Mouse (Mus musculus) CH12.LX (cell line): Measurements from ENCODE around the gene Btbd35f16. TPM values are rescaled to one million over a fixed set of nuclear protein-coding genes. Genes with fewer than 3 reads are reported as not detected.
"Not testable (repeated sequence)": the region's sequence is repeated elsewhere in the genome, so short reads cannot be mapped to it uniquely, and the experiment has no call there.

Experiments
- DNase-seq: peaks from one replicate; pipeline ENCODE4 v3.0.0-alpha.2; 2013; ENCODE audit errors: extremely low read depth
- H3K27ac ChIP-seq: 2 replicates; pipeline ENCODE4 v1.5.1; 2012; ENCODE audit warnings: low read depth, mild to moderate bottlenecking, control low read depth, moderate library complexity; ENCODE audit not compliant: insufficient read depth
- H3K27me3 ChIP-seq: replicated peaks from 2 replicates; pipeline ENCODE3; 2012; ENCODE audit warnings: inconsistent platforms
- H3K36me3 ChIP-seq, 2 experiments: replicated peaks in 1 of 2; 2 replicates each; pipeline versions ENCODE3 to v1.6.1; 2012; ENCODE audit warnings: inconsistent platforms in 1 of 2, low read length in 1 of 2, mild to moderate bottlenecking in 1 of 2, mixed read lengths in 1 of 2, moderate library complexity in 1 of 2; ENCODE audit not compliant: control insufficient read depth in 1 of 2, insufficient read depth in 1 of 2
- H3K4me1 ChIP-seq, 2 experiments: 2 replicates each; pipeline ENCODE4 v1.6.1; 2012; ENCODE audit warnings: inconsistent platforms in 1 of 2, moderate library complexity in 1 of 2; ENCODE audit not compliant: insufficient read depth in 2 of 2, control insufficient read depth in 1 of 2
- H3K4me2 ChIP-seq: 2 replicates; pipeline ENCODE4 v1.6.1; 2012; ENCODE audit warnings: low read depth, mild to moderate bottlenecking, control low read depth; ENCODE audit not compliant: poor library complexity, insufficient read depth, severe bottlenecking
- H3K4me3 ChIP-seq, 3 experiments: fragments of 150-350 bp in 1 of 3; sonication (generic) in 1 of 3; replicated peaks in 1 of 3; 2 replicates each; pipeline versions ENCODE3 to v1.5.1; 2011 to 2012; ENCODE audit warnings: low read depth in 2 of 3, low read length in 2 of 3, mild to moderate bottlenecking in 2 of 3, moderate library complexity in 2 of 3, control low read depth in 1 of 3, improper control_type of control experiment in 1 of 3, inconsistent platforms in 1 of 3, mixed read lengths in 1 of 3; ENCODE audit not compliant: poor library complexity in 1 of 3
- H3K79me2 ChIP-seq: replicated peaks from 2 replicates; pipeline ENCODE4 v1.6.1; 2012; ENCODE audit warnings: mild to moderate bottlenecking, moderate library complexity; ENCODE audit not compliant: control insufficient read depth, poor library complexity, insufficient read depth, severe bottlenecking; ENCODE audit errors: extremely low read depth
- H3K9ac ChIP-seq: 2 replicates; pipeline ENCODE4 v1.6.1; 2012; ENCODE audit warnings: low read depth, mild to moderate bottlenecking, control low read depth, moderate library complexity; ENCODE audit not compliant: insufficient read depth
- H3K9me3 ChIP-seq: replicated peaks from 2 replicates; pipeline ENCODE3; 2012; ENCODE audit warnings: low read length, inconsistent platforms, mixed read lengths
- dilution Hi-C: fragments of 300-500 bp; cut with MboI; formaldehyde crosslinking; loops from 2 replicates; pipeline ENCODE4 v1.14.3; 2020; ENCODE audit warnings: low sequenced_read_pairs; ENCODE audit not compliant: extremely low pct_unique_long_range_greater_than_20kb, extremely low pct_ligation_motif_present
- in situ Hi-C: fragments of 300-500 bp; cut with MboI; formaldehyde crosslinking; loops from 3 replicates; pipeline ENCODE4 v1.14.3; 2019; ENCODE audit warnings: low sequenced_read_pairs, low pct_ligation_motif_present, low pct_unique_long_range_greater_than_20kb, mixed read lengths
- polyA plus RNA-seq: library from polyadenylated mRNA; unstranded; fragments of >175 nt; gene quantifications from 2 replicates; pipeline ENCODE4 v1.2.1, GENCODE M21; 2012; ENCODE audit warnings: low read depth; ENCODE audit not compliant: insufficient read length
- total RNA-seq, 2 experiments: library from RNA; depleted of rRNA; stranded (reverse); fragments of 300-350 nt in 1 of 2; fragments of >200 nt in 1 of 2; gene quantifications; 2 replicates each; pipeline ENCODE4 v1.2.3; 2012 to 2014

Btbd35f16 gene
- total RNA-seq (2012; rRNA removed) (not detected in 2 replicates), total RNA-seq (2014; rRNA removed) (not detected in 2 replicates), polyA plus RNA-seq (not detected in 2 replicates)

DNA sequence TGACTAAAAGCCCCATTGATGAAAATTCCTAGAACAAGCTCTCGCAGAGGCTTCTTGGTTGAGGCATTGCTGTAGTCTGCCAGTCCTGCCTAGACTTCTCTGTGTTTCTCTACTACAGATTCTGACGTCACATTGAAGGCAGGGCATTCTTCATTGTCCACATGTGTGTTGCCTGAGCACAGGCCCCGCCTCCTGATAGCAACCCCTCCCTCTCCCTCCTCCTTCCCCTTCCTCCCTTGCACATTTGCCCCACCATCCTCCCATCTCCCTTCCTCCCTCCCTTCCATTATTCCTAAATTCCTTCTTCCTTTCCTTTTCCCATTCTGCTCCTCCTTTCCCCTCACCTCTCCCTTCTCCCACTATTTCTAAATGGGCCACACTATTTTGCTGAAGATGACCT, at the start of gene Btbd35f16:
TSS of gene Btbd35f16 (minus strand) at position 101 of the 400 bp plus-strand sequence.
- DNase-seq, dilution Hi-C loops, H3K36me3 ChIP-seq, H3K4me2 ChIP-seq, H3K9ac ChIP-seq, H3K79me2 ChIP-seq, in situ Hi-C loops, H3K27me3 ChIP-seq, H3K4me1 ChIP-seq, H3K4me3 ChIP-seq, H3K27ac ChIP-seq, H3K9me3 ChIP-seq: not testable (repeated sequence)

Other genes starting within 250 kb of the Btbd35f16 start
- gene Btbd35f10, start 204.1 kb downstream of the Btbd35f16 start, total RNA-seq (2012; rRNA removed) = not detected in 2 replicates
- gene Btbd35f10, start 204.1 kb downstream of the Btbd35f16 start, total RNA-seq (2014; rRNA removed) = not detected in 2 replicates
- not detected in 2 replicates for gene Btbd35f10, start 204.1 kb downstream of the Btbd35f16 start, polyA plus RNA-seq
- not detected in 2 replicates for gene Btbd35f3, start 80.7 kb upstream of the Btbd35f16 start, total RNA-seq (2012; rRNA removed)
- gene Btbd35f3, start 80.7 kb upstream of the Btbd35f16 start, total RNA-seq (2014; rRNA removed) = not detected in 2 replicates
- gene Btbd35f3, start 80.7 kb upstream of the Btbd35f16 start, polyA plus RNA-seq = not detected in 2 replicates
- gene Btbd35f28, start 239.6 kb upstream of the Btbd35f16 start, total RNA-seq (2012; rRNA removed) = not detected in 2 replicates
- not detected in 2 replicates for gene Btbd35f28, start 239.6 kb upstream of the Btbd35f16 start, total RNA-seq (2014; rRNA removed)
- gene Btbd35f28, start 239.6 kb upstream of the Btbd35f16 start, polyA plus RNA-seq = not detected in 2 replicates